Mouse (Mus musculus) heart, adult 11 months (tissue): ENCODE results near the gene Trir.

Experiments
- DNase-seq: peaks from one replicate; pipeline ENCODE4 v3.0.0; 2022

Trir gene

DNA sequence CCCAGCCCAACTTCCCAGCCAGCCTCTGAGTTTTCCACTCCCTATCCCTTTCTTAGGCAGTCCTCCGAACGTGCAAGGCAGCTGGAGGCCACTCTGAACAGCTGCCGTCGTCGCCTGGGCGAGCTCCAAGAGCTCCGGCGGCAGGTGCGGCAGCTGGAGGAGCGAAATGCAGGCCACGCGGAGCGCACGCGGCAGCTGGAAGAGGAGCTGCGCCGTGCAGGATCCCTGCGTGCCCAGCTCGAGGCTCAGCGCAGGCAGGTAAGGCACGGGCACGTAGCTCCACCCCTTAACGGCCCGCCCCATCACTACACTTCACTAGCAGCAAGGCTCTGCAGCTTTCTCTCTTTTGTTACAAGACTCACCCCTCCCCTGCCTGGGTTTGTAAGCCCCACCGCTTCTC, 30.9 kb upstream of the Trir start:
- peak; percentile 80 for DNase-seq

DNA sequence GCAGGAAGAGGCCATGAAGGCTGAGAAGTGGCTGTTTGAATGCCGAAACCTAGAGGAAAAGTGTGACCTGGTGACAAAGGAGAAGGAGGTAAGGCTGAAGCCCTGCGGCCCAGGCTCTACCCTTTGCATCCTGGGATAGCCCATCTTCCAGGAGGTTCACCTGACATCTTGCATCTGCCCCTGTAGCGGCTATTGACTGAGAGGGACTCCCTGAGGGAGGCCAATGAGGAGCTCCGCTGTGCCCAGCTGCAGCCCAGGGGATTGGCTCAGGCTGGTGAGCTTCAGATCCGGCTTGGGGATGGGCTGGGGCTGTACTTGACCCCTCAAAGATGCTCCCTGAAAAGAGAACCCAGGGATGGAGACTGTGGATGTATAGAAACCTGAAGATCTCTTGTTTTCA, 29.6 kb upstream of the Trir start:
- DNase-seq = peak; percentile 86

DNA sequence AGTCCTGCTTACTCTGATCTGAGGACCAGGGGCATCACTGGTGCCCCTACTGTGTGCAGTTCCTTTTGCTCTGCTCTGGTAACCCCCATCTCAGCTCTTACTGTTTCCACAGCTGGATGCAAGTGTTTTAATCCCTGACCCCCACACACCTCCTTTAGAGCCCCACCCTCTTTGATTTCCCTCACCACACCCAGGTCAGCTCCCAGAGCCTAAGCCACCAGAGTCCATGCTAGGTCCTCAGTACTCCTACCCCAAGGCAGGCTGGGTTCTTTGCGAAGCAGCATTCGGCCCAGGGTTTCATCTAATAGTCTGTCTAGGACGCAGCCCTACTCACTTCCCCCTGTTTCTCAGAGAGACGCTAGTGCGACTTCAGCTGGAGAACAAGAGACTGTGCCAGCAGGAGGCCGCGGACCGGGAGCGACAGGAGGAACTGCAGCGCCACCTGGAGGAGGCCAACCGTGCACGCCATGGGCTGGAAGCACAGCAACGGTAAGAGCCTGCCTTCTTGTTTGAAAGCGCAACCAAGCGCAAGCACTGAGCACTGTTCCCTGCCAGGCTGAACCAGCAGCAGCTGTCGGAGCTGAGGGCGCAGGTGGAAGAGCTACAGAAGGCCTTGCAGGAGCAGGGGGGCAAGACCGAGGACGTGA, 28.9 kb upstream of the Trir start:
- peak; percentile 98 for DNase-seq

DNA sequence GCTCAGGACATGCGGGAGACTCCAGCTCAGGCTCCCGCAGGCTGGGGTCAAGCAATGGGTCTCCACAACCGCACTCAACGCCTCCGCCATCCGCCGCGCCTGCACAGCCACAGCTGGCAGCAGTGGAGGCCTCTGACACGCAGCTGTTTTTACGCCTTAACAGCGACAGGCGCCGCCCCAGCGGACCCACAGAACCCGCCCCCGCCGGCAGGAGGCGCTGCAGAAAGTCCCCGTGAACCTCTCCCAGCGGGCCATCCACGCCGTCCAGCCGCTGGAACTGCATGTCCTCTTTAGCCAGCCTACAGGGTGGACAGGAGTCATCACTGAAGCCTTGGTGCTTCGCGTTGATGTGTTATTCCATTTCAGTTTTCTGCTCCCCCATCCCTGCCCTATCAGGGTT, 18.9 kb upstream of the Trir start:
- no peak for DNase-seq

DNA sequence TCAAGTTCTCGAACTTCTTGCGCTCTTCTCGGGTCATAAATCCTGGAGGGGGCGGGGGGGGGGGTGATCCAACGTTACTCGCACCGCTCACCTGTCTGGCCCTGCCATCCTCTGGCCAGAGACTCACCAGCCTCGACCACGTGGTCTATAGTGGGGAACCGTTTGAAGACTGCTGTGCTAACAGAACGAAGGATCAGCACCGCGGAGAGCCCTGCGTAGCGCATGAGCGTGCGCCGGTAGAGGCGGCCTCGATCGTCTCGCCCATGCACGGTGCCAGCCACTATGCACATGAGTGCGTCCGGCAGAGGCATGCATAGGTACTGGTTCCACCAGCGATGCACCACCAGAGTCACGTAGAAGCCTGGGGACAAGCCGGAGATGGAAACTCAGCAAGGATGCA, 15.4 kb upstream of the Trir start:
- DNase-seq = no peak

DNA sequence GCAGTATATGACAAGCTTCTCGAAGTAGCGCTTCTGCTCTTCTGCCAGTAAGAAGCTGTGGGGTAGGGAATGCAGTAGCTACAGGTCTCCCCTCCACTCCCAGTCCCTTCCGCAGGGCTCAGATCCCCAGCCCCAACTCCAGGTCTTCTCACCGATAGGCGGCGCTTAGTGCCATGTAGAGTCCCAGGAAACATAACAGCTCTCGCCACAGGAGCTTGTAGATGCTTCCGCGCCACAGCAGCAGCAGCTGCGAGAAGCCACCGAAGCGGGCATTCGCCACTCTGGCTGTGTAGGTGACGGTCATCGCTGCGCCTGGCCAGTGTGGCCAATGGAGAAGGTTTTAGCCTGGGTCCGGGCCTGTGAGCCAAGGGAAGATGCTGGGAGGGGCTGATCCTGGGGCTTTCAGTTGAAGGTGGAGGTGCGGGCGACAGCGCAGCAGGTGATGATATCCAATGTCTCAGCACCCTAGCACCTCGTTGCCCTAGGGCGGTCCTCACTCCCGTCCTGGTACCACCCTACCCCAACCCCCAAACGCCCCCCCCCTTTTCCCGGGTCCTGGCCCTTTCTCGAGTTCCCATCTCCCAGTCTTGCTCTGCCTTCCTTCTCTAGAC, 13.3 kb upstream of the Trir start:
- DNase-seq = peak; percentile 94

DNA sequence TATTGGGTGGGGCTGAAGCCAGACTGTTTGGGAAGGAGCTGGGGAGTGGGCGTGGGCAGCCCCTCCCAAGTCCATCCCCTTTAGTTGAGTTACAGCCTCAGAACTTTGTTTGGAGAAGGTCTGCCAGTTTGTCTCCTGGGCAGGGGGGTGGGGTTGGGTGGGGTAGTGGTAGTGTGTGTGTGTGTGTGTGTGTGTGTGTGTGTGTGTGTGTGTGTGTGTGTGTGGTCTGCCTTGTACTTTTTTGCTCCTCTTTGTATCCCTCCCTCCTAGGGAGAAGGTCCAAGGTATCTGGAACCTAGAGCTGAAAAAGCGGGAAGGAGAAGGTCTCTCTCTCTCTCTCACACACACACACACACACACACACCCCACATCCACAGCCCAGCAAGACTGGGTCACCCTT, 12.2 kb upstream of the Trir start, which contains the start of gene Best2:
Best2 (minus strand) TSS at position 101 of the 400 bp plus-strand sequence.
- no peak for DNase-seq

DNA sequence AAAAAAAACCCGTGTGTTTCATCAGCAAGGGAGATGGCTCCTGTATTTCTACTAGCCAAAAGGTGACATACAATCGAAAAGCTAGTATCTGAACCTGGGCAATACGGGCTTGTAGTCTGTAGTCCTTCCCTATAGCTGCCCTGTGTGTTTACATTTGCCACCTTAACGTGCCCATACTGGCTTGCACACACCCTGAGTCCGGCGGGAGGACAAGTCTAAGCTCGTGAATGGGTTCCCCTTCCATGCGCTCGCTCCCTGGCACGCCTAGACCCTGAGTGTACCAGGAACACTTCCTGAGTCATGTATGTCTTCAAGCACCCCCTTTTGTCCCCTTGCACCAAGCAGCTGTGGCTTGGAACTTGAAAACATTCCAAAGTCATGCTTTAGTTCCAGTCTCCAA, 9.9 kb upstream of the Trir start:
- DNase-seq = no peak

DNA sequence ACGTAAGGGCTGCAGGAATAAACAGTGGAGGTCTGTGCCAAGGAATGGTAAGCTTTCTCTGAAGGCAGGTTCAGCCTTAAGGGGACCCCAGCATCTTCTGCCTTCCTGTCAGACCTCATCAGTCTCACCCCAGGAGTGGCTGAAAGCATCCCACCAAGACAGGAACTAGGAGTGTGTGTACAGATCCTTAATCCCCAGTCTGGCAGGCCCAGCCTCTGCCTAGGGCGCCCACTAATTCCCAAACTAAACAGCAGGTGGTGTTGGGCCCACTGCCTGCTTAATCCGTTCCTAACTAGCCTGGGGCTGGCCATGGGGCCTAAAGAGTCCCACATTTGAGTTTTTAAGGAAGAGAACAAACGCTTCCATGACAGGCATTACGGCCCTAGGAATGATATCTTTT, 9.4 kb upstream of the Trir start:
- no peak for DNase-seq

DNA sequence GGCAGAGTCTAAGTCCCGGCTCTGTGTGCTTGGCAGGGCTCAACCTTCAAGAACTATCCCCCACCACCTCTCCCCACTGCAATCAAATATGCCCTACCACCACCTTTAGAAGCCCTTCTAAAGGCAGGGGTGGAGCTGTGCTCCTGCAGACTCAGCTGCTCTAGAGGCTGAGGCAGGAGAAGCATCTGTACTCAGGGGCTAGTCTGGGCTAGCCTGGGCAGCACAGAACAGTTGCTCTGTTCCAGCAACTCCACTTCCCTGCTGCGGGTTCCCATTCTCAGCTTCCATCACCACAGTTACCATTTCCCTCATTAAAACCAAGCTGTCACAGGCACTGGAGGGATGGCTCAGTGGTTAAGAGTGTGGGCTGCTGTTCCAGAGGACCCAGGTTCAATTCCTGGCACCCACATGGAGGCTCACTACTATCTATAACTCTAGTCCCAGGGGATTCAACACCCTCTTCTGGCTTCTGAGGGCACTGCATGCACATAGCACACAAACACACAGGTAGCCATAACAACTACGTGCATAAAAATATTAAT, 5.0 kb upstream of the Trir start:
- no peak for DNase-seq

DNA sequence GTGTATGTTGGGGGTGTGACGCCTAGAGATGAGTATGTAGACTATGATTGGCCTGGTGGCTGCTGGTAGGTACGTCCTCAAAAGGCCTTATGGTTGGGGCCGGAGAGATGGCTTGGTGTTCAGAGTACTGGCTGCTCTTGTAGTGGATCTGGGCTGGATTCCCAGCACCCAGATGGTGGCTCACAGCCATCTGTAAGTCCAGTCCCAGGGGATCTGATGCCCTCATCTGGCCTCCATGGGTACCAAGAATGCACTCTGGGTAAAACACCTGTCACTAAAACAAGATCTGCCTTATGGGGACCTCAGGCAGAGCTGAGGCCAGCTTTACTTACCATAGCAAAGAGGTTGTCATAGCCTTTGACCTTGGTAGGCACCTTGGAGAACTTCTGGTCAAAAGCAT, 2.8 kb upstream of the Trir start:
- DNase-seq = no peak

DNA sequence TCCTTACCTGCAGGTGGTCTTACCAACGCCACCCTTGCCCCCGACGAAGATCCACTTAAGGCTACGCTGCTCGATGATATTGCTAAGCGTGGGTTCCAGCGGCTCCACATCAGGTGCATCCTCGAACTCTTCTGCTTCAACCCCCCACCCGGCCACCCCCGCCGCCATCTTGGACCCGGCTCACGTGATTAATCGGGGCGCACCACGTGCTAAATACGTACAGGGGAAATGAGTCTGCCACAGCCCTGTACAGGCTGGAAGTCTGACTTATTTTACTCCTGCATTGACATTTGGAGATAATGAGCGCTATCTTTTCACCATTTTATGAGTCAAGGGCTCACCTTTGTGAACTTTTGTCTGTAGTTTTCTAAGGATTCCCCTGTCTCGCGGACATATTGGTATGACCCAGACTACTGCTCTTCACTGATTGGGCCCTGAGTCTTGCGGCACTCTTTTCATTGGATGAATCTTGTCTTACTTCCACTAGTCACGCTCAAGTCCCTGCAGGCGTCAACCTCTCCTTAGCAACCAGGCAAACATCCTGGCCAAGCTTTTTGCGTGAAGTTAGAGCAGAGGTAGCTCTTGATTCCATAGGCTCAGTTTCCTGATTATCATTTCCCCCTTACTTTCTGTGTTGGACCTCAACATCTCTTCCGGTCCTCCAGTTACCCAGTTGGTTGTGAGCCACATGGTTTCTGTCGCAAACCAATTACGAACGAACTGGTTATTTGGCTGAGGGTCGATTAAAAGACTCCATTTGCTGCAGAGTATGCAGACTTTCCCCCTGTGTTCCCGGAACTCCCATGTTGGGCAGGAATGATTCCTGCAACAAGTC, 1.3 kb upstream of the Trir start, which contains the start of gene Asna1:
Asna1 (minus strand) TSS at position 184 of the 835 bp plus-strand sequence.
- peak; percentile 99 for DNase-seq

DNA sequence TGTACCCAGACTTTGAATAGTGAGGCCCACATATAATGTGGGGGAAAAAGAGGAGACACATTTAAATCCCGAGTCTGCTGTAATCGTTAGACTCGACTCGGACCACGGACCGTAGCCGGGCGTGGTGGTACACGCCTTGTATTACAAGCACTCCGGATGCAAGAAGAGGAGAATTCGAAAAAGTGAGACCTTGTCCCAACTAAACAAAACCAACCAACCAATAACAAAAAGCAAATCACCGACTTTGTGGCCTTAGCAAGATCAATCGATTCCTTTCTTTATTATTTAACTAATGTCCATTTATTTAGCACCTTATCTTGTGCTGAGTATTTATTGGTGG, 863 bp downstream of the Trir start:
- no peak for DNase-seq

DNA sequence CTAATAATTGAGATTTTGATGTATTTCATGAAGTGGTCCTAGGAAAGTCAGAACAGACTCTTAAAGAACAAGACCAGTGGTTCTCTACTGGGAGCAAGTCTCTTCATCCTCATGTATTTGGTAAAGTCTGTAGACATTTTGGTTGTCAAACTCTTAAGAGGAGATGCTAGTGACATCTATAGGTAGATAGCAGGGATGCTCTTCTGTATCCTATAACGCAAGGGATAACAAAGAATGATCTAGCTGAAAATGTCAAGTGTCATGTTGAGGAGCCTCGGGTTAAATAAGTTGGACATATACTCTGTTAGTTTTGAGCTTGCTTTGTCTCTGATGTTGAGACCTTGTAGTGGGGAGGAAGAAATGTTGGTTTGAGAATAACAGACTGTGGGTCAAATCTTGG, 1.3 kb downstream of the Trir start:
- no peak for DNase-seq

DNA sequence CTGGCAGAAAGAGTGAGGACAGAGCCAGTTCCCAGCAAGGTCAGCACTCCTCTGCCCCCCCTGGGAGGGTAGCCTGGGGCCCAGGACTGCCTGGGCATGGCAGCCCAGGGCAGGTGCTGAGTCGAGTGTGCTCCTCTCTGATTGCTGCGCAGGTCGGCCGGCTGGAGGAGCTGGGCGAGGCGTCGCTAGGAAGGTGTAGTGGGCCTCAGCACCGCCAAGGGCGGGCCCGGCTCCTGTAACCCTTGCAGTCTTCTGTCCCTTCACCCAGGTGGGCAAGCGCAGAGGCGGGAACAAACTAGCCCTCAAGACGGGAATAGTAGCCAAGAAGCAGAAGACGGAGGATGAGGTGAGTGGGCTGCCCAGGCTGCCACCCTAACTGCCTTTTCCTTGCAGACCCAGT, 2.6 kb downstream of the Trir start:
- DNase-seq = peak; percentile 95

DNA sequence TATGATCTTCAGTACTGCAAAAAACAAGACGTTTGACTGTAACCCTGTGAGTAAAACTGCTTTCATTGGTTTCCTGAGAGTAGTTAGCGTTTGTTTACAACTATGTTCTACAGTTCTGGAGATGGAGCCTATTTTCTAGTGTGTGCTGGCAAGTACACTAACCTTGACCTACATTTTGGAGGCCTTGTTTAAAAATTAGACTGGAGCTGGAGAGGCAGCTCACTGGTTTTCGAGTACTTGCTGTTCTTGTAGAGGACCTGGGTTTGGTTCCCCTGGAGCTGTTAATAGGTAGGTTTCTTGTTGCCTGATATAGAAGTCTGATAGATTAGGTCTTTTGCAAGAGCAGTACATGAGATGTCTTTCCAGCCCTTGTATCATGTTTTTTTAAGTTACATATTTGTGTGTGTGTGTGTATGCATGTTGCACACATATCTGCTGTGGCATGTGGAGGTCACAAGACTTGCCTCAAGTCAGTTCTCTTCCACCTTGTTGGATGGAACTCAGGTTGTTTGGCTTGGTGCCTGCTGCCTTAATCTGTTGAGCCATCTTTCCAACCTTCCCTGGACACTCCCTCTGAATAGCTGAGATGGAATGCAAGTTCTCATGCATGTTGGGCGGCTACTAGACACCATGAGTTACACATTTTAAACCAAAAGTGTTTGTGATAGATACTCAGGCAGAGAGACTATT, 6.1 kb downstream of the Trir start:
- DNase-seq = no peak

DNA sequence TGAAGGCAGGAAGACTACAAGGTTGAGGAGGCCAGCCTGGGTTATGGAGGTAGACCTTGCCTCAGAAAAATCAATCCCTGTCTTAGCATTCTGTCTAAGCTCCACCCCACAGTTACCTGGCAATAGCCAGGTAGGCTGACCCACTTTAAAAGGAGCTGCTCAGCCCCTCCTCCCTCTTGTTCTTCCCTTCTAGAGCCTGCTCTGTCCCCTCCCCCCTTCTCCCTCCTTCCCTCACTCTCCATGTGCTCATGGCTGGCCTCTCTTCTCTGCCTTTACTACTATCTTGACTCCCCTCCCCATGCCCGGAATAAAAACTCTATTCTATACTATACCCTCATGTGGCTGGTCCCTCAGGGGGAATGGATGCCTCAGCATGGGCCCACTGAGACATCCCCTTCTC, 7.2 kb downstream of the Trir start:
- DNase-seq = no peak

DNA sequence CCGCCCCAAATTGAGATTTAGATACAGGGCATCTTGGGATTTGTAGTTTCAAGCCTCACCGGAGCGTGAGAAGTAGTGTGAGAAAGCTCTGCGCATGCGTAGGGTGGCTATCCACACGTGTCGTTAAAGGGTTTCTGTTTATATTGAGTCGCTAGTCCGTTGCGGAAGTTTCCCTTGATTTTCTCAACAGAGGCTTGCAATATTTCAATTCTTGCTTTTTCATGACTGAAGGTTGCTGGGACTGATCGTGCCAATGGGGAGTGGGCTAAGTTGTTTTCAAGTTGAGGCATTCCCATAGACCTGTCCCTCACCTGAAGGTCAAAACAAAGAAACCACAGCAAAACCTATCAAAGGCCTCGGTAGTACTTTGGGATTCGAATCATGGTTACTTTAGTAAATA, 8.1 kb downstream of the Trir start:
- DNase-seq = peak; percentile 97

DNA sequence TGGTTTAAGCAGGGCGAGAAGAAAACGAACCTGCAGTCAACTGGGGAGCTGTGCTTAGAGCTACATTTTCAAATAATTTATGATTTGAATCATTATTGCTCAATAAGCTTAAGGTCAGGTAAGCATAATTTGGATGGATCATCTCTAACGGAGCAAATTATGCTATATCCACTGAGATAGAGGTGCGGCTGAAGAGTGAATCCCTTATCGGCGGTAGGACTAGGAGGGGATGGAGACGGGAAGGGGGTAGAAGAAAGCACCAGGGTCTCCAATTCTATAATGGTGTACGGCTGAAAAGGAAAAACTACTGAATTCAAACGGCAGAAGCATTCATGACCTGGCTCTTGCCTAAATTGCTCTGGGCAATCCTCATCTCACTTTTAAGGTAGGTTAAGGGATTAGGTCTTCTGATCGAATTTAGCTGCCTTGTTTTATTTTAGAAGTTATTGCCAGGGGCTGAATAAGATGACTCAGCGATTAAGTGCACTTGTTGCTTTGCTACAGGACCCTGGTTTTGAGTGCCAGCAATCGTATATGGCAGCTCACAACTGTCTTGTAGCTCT, 8.6 kb downstream of the Trir start:
- no peak for DNase-seq

DNA sequence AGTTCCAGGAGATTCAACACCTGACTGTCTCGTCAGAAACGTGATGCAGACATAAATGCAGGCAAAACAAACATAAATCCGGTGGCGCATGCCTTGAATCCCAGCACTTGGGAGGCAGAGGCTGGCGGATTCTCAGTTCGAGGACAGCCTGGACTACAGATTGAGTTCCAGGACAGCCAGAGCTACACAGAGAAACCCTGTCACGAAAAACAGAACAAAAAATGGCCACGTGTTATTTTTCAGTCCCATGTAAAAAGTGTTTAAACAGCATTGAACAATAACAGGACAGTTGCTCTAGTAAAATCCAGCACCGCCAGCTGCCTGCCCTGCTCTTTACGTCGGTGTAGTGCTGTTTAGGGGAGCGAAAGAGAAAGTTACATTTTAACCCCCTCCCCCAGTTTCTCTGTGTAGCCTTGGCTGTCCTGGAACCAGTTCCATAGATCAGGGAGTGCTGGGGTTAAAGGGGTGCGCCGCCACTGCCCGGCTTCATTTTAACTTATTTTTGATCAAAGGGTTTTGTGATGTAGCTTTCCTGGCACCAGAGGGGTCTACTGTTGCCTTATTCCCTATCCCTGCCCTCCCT, 9.2 kb downstream of the Trir start:
- DNase-seq = peak; percentile 94

DNA sequence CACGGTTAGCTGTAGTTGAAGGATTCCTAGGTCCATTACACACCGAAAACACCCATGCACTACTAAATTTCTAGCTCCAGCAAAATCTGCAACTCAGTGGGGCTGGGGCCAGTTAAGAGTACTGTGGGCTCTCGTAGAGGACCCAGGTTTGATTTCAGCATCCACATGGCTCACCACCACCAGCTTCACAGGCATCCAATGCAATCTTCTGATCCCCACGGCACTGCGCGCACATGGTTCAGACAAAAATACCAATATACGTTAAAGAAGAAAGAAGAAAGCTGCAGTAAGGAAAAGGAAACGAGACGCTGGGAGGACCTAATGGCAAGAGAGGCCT, 9.7 kb downstream of the Trir start:
- DNase-seq = no peak

DNA sequence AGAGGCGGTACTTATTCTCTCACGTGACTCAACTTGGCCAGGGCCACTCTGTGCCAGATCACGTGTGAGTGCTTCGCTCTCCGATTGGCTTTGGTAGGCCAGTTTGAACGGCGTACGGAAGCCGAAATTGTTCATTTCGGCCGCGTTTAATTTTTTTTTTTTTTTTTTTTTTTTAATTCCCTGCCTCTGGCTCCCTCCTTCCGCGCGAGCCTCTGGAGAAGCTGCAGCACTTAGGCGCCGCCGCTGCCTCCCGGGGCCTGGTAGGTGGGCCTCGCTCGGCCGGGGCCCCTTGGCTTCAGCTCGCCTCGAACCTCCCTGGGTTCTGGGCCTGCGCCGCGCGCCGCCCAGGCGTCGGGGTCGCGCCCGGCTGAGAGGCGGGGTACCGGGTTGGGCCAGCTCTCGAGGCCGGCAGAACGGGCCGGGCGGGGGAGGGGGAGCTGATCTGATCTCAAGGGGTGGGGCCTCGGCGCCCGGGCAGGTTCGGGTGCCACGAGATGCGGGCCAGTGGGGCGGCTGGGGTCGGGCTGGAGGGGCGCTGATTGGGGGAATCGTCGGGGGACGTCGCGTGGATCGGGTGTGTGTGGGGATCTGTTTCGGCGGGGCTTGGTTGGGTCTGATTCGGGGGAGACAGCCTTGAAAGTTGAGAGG, 10.2 kb downstream of the Trir start, which contains the start of gene Tnpo2:
Tnpo2 (plus strand) TSS at position 198 of the 648 bp plus-strand sequence.
- DNase-seq = peak; percentile 99
